Mouse (Mus musculus) G1E (cell line): ENCODE results near the gene Cpt1c.

Experiments
- CTCF ChIP-seq: IDR thresholded peaks from 2 replicates; pipeline ENCODE4 v1.5.1; 2012; ENCODE audit warnings: low read depth, low read length, inconsistent platforms, mixed read lengths
- TAL1 ChIP-seq: conservative IDR thresholded peaks from 2 replicates; pipeline ENCODE4 v1.6.1; 2012; ENCODE audit warnings: low read depth, low read length, inconsistent platforms, mixed read lengths

GRCm38 (mm10) chr7:44915314-44915713 is 59.3 kb downstream of the Cpt1c start:
- TF ChIP-seq CTCF = no peak
- TF ChIP-seq TAL1 = no peak
